Mouse (Mus musculus) ES-Bruce4 (cell line): ENCODE measurements at regions not wholly inside any gene's neighbourhood (a gene's known extent, or its start where the extent isn't known, plus 50 kb on each side); places are given as distances from the start of the nearest gene placed in this dataset.
A peak's percentile ranks its signal among the peaks of the same experiment; 100 is the strongest.

Experiments
- H3K27ac ChIP-seq: 2 replicates; pipeline ENCODE4 v1.5.1; 2012; ENCODE audit warnings: low read length, inconsistent platforms; ENCODE audit not compliant: insufficient read depth
- H3K27me3 ChIP-seq: 2 replicates; pipeline ENCODE4 v1.6.1; 2012; ENCODE audit warnings: mild to moderate bottlenecking, low read length, inconsistent platforms; ENCODE audit not compliant: control insufficient read depth, poor library complexity, insufficient read depth, severe bottlenecking
- H3K36me3 ChIP-seq: 2 replicates; pipeline ENCODE4 v1.6.1; 2012; ENCODE audit warnings: inconsistent platforms, mild to moderate bottlenecking, low read length, moderate library complexity; ENCODE audit not compliant: control insufficient read depth, poor library complexity, insufficient read depth, severe bottlenecking
- H3K4me1 ChIP-seq: one replicate; pipeline ENCODE4 v1.8.1; 2011; ENCODE audit warnings: low read length; ENCODE audit not compliant: control insufficient read depth, insufficient read depth
- H3K4me3 ChIP-seq: 2 replicates; pipeline ENCODE4 v1.5.1; 2011; ENCODE audit warnings: low read depth, mild to moderate bottlenecking, low read length
- H3K9ac ChIP-seq: 2 replicates; pipeline ENCODE4 v1.6.1; 2012; ENCODE audit warnings: low read depth, mild to moderate bottlenecking, inconsistent platforms; ENCODE audit not compliant: poor library complexity, severe bottlenecking
- H3K9me3 ChIP-seq: replicated peaks from 2 replicates; pipeline ENCODE4 v1.6.1; 2012; ENCODE audit warnings: mild to moderate bottlenecking, low read length, inconsistent platforms; ENCODE audit not compliant: control insufficient read depth, poor library complexity, insufficient read depth, severe bottlenecking
- CTCF ChIP-seq: IDR thresholded peaks from one replicate; pipeline ENCODE4 v1.8.1; 2011; ENCODE audit warnings: low read depth, low read length
- EP300 ChIP-seq: IDR thresholded peaks from 2 replicates; pipeline ENCODE4 v1.6.1; 2011; ENCODE audit warnings: low read depth, low read length; ENCODE audit not compliant: insufficient read depth
- POLR2A ChIP-seq: IDR thresholded peaks from one replicate; pipeline ENCODE4 v1.8.1; 2011; ENCODE audit warnings: low read length; ENCODE audit not compliant: insufficient read depth

DNA sequence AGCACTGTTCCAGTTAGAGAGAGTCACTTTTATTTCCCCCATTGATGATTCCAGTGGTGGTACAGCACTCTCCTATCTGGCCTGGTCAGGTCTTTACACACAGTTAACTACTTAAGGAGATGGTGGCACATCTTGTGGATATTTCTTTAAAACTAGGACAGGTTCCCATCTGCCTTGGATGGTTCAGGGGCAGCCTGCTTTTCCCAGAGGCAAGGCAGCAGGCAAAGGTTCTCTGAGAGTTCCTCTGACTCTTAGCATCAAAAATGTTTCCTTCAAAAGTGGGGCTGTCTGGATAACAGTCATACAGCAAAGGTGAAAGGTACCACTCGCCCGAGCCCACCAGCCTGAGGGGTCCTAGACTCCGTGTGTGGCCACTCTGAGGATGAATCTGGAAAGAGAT is 178.3 kb upstream of the 1700012A03Rik start:
- no peaks in the 10 kb centered on the region for H3K27me3 ChIP-seq

DNA sequence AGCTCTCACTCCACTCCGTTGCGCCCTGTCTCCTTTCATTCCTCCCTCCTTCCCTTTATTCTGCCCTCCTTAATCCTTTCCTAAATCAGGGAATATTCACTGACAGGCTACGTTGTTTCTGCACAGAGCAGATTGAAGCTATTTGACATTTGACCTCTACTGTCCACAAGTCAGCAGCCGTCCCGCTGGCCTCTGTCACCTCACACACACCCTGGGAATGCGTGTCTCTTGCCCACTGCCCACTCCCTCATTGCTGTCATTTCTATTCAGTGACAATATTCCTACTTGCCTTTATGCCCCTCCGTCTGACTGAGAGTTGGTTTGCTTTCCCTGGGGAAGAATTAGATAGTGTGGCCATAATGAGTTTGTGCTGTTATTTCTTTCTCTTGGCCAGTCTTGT is 188.1 kb upstream of the 1700012A03Rik start:
- Histone ChIP-seq H3K27ac (no peak overlapping the region), H3K9me3 (no peaks in the 10 kb centered on the region), H3K4me1 (no peaks in the 10 kb centered on the region), H3K36me3 (no peaks in the 10 kb centered on the region), H3K9ac (no peak overlapping the region), H3K27me3 (no peaks in the 10 kb centered on the region), H3K4me3 (no peak overlapping the region)
- TF ChIP-seq CTCF (no peak), POLR2A (no peak), EP300 (no peak)

More for the DNA sequence above, 178.3 kb upstream of the 1700012A03Rik start:
- Histone ChIP-seq H3K9ac (no peak overlapping the region), H3K27ac (no peak overlapping the region), H3K4me3 (no peak overlapping the region), H3K9me3 (no peaks in the 10 kb centered on the region), H3K4me1 (no peaks in the 10 kb centered on the region), H3K36me3 (no peaks in the 10 kb centered on the region)
- no peak for TF ChIP-seq EP300
- no peak for TF ChIP-seq POLR2A
- TF ChIP-seq CTCF, result no peak

DNA sequence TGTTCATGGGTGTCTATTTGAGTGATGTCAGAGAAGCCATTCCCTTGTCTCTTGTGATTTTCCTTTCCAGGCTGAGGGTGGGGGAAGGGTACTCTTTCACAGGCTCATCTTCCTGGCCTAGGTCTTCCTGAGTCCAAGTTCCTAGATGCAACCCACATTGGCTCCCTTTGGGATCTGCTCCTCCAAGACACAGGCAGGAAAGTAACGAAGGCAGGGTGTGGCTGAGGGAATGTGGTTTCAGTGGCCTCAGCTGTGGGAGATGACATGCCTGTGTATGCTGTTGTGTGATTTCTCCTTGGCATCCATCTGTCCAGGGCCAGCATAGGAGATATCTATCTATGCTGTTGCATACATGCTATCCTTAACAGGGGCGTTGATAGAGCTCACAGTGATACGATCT is 190.4 kb upstream of the 1700012A03Rik start:
- no peaks in the 10 kb centered on the region for H3K4me1 ChIP-seq
- H3K9ac ChIP-seq, result no peak overlapping the region
- no peak overlapping the region for H3K27ac ChIP-seq
- no peaks in the 10 kb centered on the region for H3K36me3 ChIP-seq
- no peak for TF ChIP-seq CTCF
- no peak for TF ChIP-seq EP300
- TF ChIP-seq POLR2A, result no peak
- H3K27me3 ChIP-seq, result no peaks in the 10 kb centered on the region
- no peak overlapping the region for H3K4me3 ChIP-seq
- H3K9me3 ChIP-seq, result no peaks in the 10 kb centered on the region

DNA sequence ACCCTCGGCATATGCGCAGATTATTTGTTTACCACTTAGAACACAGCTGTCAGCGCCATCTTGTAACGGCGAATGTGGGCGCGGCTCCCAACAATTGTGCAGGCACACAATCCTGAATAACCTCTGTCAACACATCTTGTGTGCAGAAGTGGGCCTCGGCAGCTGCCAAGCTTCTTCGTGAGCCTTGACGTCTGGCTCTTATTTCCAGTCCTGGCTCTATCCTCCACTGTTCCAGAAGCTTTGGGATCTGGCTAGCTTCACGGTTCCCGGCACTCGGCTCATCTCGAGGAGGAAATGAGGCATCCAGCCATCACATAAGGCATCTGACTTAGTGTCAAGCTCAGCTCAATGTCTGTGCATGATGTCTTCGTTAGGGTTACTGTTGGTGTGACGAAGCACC is 195.8 kb upstream of the 1700012A03Rik start:
- no peaks in the 10 kb centered on the region for H3K36me3 ChIP-seq
- TF ChIP-seq EP300, result no peak
- H3K4me3 ChIP-seq, result no peak overlapping the region
- no peak overlapping the region for H3K9ac ChIP-seq
- peaks cover 11% of the 10 kb centered on the region for H3K9me3 ChIP-seq
- H3K27me3 ChIP-seq, result no peaks in the 10 kb centered on the region
- H3K4me1 ChIP-seq, result no peaks in the 10 kb centered on the region
- no peak overlapping the region for H3K27ac ChIP-seq

DNA sequence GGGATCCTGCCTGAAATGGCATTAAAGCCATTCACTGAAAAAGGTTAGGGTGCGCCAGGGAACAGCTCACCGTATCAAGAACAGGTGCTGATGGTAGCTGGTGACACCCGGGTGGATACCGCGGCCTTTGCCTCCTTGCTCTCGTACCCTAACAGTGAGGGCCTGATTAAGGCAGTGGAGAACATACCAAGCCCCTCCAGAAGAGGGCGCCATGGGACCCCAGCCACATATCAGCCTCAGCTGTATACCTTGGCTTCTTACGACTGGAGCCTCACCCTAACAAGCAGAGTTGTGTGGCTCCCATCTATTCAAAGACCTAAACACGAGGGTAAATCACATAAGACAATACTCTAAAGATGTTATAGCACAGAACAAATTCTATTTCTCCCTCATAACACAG is 203.7 kb upstream of the 1700012A03Rik start:
- Histone ChIP-seq H3K4me3 (no peak overlapping the region), H3K36me3 (no peaks in the 10 kb centered on the region), H3K27me3 (no peaks in the 10 kb centered on the region), H3K27ac (no peak overlapping the region), H3K9ac (no peak overlapping the region), H3K4me1 (no peaks in the 10 kb centered on the region), H3K9me3 (peaks cover 8% of the 10 kb centered on the region)
- TF ChIP-seq CTCF (peak; percentile 39), EP300 (no peak)

DNA sequence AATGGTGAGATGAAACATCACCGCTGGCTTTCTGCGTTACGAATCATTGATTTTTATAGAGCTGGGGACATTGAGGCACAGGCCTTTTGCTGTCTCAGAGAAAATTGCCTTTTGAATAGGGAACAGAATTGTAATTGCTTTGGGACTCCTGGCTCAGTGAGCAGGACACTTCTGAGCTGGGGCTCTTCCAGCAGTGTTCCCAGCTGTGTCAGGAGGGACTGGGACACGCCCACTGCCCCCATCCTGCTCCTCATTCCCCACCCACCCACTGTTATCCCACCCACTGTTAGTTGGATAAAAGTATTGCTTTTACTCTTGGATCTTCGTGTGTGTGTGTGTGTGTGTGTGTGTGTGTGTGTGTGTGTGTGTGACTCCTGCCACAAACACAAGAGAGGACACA is 204.4 kb upstream of the 1700012A03Rik start:
- H3K27me3 ChIP-seq, result no peaks in the 10 kb centered on the region
- peaks cover 8% of the 10 kb centered on the region for H3K9me3 ChIP-seq
- H3K9ac ChIP-seq, result no peak overlapping the region
- no peaks in the 10 kb centered on the region for H3K36me3 ChIP-seq
- H3K4me3 ChIP-seq, result no peak overlapping the region
- no peaks in the 10 kb centered on the region for H3K4me1 ChIP-seq
- no peak for TF ChIP-seq CTCF
- TF ChIP-seq EP300, result no peak
- no peak for TF ChIP-seq POLR2A
- H3K27ac ChIP-seq, result no peak overlapping the region

DNA sequence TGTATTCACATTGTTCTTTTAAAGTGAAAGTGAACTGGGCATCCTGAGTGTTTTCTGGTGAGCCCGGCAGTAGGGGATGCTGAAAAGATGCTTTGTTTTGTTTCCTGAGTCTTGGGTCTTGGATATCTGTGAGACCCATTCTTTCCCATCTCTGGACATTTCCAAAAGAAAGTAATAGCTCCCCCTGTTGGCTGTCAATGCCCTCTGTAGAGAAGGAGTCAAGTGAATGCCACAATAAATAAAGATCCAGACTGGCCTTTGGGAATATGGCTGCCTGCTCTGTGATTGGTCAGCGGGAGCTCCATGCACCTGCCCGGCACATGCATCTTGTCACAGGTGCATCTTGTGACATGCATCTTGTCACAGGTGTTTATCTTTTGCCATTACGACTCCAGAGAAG is 209.4 kb upstream of the 1700012A03Rik start:
- TF ChIP-seq CTCF (no peak), POLR2A (no peak), EP300 (no peak)
- H3K4me1 ChIP-seq, result no peaks in the 10 kb centered on the region
- no peaks in the 10 kb centered on the region for H3K36me3 ChIP-seq
- H3K27ac ChIP-seq, result no peak overlapping the region
- H3K4me3 ChIP-seq, result no peak overlapping the region
- no peaks in the 10 kb centered on the region for H3K9me3 ChIP-seq
- H3K27me3 ChIP-seq, result no peaks in the 10 kb centered on the region
- H3K9ac ChIP-seq, result no peak overlapping the region
